Mouse (Mus musculus) cerebellum, adult 2 months (tissue): ENCODE measurements around the gene Usp10. TPM values are rescaled to one million over a fixed set of nuclear protein-coding genes. Genes with fewer than 3 reads are reported as not detected.

Experiments
- DNase-seq, 2 experiments: peaks; one replicate each; pipeline ENCODE4 v3.0.0; 2021
- H3K27ac ChIP-seq: fragments of 200-500 bp; 2 replicates; pipeline ENCODE4 v1.5.1; 2012; ENCODE audit warnings: low read length, control low read depth, inconsistent platforms; ENCODE audit not compliant: insufficient read depth
- H3K27me3 ChIP-seq: fragments of 200-500 bp; 2 replicates; pipeline ENCODE4 v1.6.1; 2012; ENCODE audit warnings: inconsistent platforms, mild to moderate bottlenecking, low read length, moderate library complexity; ENCODE audit not compliant: control insufficient read depth, insufficient read depth
- H3K4me1 ChIP-seq: fragments of 200-500 bp; 2 replicates; pipeline ENCODE4 v1.6.1; 2011; ENCODE audit warnings: low read length; ENCODE audit not compliant: control insufficient read depth, insufficient read depth
- H3K4me3 ChIP-seq: fragments of 200-500 bp; replicated peaks from 2 replicates; pipeline ENCODE3; 2011; ENCODE audit warnings: mild to moderate bottlenecking, low read depth, low read length, control low read depth; ENCODE audit not compliant: insufficient read depth
- CTCF ChIP-seq: fragments of 200-500 bp; IDR thresholded peaks from 2 replicates; pipeline ENCODE4 v1.5.1; 2011; ENCODE audit warnings: low read depth, mild to moderate bottlenecking, control low read depth, low read length, moderate library complexity, borderline replicate concordance; ENCODE audit not compliant: insufficient read depth
- POLR2A ChIP-seq: fragments of 200-500 bp; IDR thresholded peaks from 2 replicates; pipeline ENCODE4 v1.6.1; 2011; ENCODE audit warnings: low read length, control low read depth, borderline replicate concordance; ENCODE audit not compliant: insufficient read depth
- WGBS: fragments of 180-500 bp; shearing (Covaris S2); methylation state at CpG from one replicate; pipeline ENCODE4 v1.1.7; 2018; 5-methylcytosine and 5-hydroxymethylcytosine counted together
- polyA plus RNA-seq: library from polyadenylated mRNA; depleted of rRNA; stranded (reverse); fragments of >200 nt; gene quantifications from 2 replicates; pipeline ENCODE4 v1.2.3, GENCODE M21; 2012

Gene Usp10
- polyA plus RNA-seq, 1 experiment, result 110 TPM

GRCm38 (mm10) chr8:119947653-119948052 is 37.5 kb downstream of the Usp10 start:
- H3K4me3 ChIP-seq, result no peak overlapping the region
- H3K27me3 ChIP-seq, result no peaks in the 10 kb centered on the region
- peaks cover 16% of the 10 kb centered on the region; the same call in 1 of the 2 replicates for H3K4me1 ChIP-seq
- 65% methylated on average over 19 of the region's 19 CpGs for WGBS
- DNase-seq, result no peak
- H3K27ac ChIP-seq, result no peak overlapping the region
- TF ChIP-seq CTCF (no peak), POLR2A (no peak)

GRCm38 (mm10) chr8:119948340-119948739 is 38.2 kb downstream of the Usp10 start:
- Histone ChIP-seq H3K27ac (no peak overlapping the region), H3K4me1 (peaks cover 16% of the 10 kb centered on the region; the same call in 1 of the 2 replicates), H3K4me3 (no peak overlapping the region), H3K27me3 (no peaks in the 10 kb centered on the region)
- no peak for DNase-seq
- TF ChIP-seq POLR2A (no peak), CTCF (no peak)
- 78% methylated on average over 15 of the region's 15 CpGs for WGBS

- no peak for DNase-seq
- H3K27ac ChIP-seq, result no peak overlapping the region
- TF ChIP-seq POLR2A (no peak), CTCF (no peak)
- no peak overlapping the region for H3K4me3 ChIP-seq
- 60% methylated on average over 7 of the region's 7 CpGs for WGBS
- no peaks in the 10 kb centered on the region for H3K4me1 ChIP-seq
- H3K27me3 ChIP-seq, result no peaks in the 10 kb centered on the region
Measured at GRCm38 (mm10) chr8:119952282-119952681, 42.1 kb downstream of the Usp10 start.

GRCm38 (mm10) chr8:119952747-119953146 is 42.6 kb downstream of the Usp10 start:
- DNase-seq, result no peak
- no peak for TF ChIP-seq POLR2A
- TF ChIP-seq CTCF, result no peak
- no peak overlapping the region for H3K4me3 ChIP-seq
- H3K27ac ChIP-seq, result no peak overlapping the region
- 73% methylated on average over 5 of the region's 5 CpGs for WGBS
- H3K27me3 ChIP-seq, result no peaks in the 10 kb centered on the region
- no peaks in the 10 kb centered on the region for H3K4me1 ChIP-seq

GRCm38 (mm10) chr8:119955333-119955732 is 45.2 kb downstream of the Usp10 start:
- Histone ChIP-seq H3K27ac (no peak overlapping the region), H3K4me3 (no peak overlapping the region), H3K27me3 (no peaks in the 10 kb centered on the region), H3K4me1 (peaks cover 2% of the 10 kb centered on the region; the same call in 1 of the 2 replicates)
- DNase-seq, result no peak
- TF ChIP-seq CTCF (no peak), POLR2A (no peak)
- WGBS, result 75% methylated on average over 8 of the region's 8 CpGs

- 97% methylated on average over 10 of the region's 10 CpGs for WGBS
- H3K4me3 ChIP-seq, result no peak overlapping the region
- no peak overlapping the region for H3K27ac ChIP-seq
- DNase-seq, result no peak
- TF ChIP-seq POLR2A (no peak), CTCF (no peak)
- no peaks in the 10 kb centered on the region for H3K27me3 ChIP-seq
- peaks cover 12% of the 10 kb centered on the region for H3K4me1 ChIP-seq
Measured at GRCm38 (mm10) chr8:119958076-119958475, 47.9 kb downstream of the Usp10 start.

- WGBS, result 18% methylated on average over 5 of the region's 5 CpGs
- Histone ChIP-seq H3K27me3 (no peaks in the 10 kb centered on the region), H3K4me1 (peaks cover 12% of the 10 kb centered on the region), H3K4me3 (no peak overlapping the region), H3K27ac (no peak overlapping the region)
- DNase-seq, result peak; percentile 79 to 88
- TF ChIP-seq POLR2A (no peak), CTCF (peak; percentile 18; the same call in 1 of the 2 replicates)
Measured at GRCm38 (mm10) chr8:119960531-119961104, 50.5 kb downstream of the Usp10 start.

GRCm38 (mm10) chr8:119964859-119965258 is 54.7 kb downstream of the Usp10 start:
- Histone ChIP-seq H3K4me1 (peaks cover 12% of the 10 kb centered on the region), H3K27ac (no peak overlapping the region), H3K27me3 (no peaks in the 10 kb centered on the region), H3K4me3 (no peak overlapping the region)
- TF ChIP-seq CTCF (no peak), POLR2A (no peak)
- DNase-seq, result no peak
- WGBS, result 84% methylated on average over 4 of the region's 4 CpGs
